Mouse (Mus musculus) forebrain, embryonic 14.5 days (tissue): ENCODE measurements around the gene Tacr2. TPM values are rescaled to one million over a fixed set of nuclear protein-coding genes. Genes with fewer than 3 reads are reported as not detected.
A peak's percentile ranks its signal among the peaks of the same experiment; 100 is the strongest.

Experiments used
- ATAC-seq: fragments of 200-750 bp; cut with Nextera tagmentation; 2 replicates; pipeline ENCODE4 v1.8.0; 2017; ENCODE audit warnings: mild to moderate bottlenecking, moderate library complexity
- DNase-seq: peaks from one replicate; pipeline ENCODE4 v3.0.0-alpha.2; 2015; ENCODE audit warnings: low spot score
- H3K27ac ChIP-seq: fragments of 300-500 bp; sonication (generic); 2 replicates; pipeline ENCODE4 v1.5.1; 2014; ENCODE audit warnings: low read depth, mild to moderate bottlenecking, control low read depth, low read length, moderate library complexity
- H3K27me3 ChIP-seq: fragments of 300-500 bp; sonication (generic); replicated peaks from 2 replicates; pipeline ENCODE4 v1.6.1; 2014; ENCODE audit warnings: low read length, control low read depth, mixed read lengths; ENCODE audit not compliant: control insufficient read depth, insufficient read depth
- H3K36me3 ChIP-seq: fragments of 300-500 bp; sonication (generic); 2 replicates; pipeline ENCODE4 v1.6.1; 2014; ENCODE audit warnings: low read length, control low read depth; ENCODE audit not compliant: control insufficient read depth, insufficient read depth
- H3K4me1 ChIP-seq: fragments of 300-500 bp; sonication (generic); 2 replicates; pipeline ENCODE4 v1.6.1; 2014; ENCODE audit warnings: antibody characterized with exemption, low read length, control low read depth; ENCODE audit not compliant: control insufficient read depth, insufficient read depth
- H3K4me2 ChIP-seq: fragments of 300-500 bp; sonication (generic); 2 replicates; pipeline ENCODE4 v1.6.1; 2014; ENCODE audit warnings: mild to moderate bottlenecking, control low read depth, low read length
- H3K4me3 ChIP-seq: fragments of 300-500 bp; sonication (generic); 2 replicates; pipeline ENCODE4 v1.5.1; 2014; ENCODE audit warnings: low read depth, low read length, control low read depth
- H3K9ac ChIP-seq: fragments of 300-500 bp; sonication (generic); 2 replicates; pipeline ENCODE4 v1.6.1; 2014; ENCODE audit warnings: mild to moderate bottlenecking, low read length, control low read depth, moderate library complexity
- H3K9me3 ChIP-seq: fragments of 300-500 bp; sonication (generic); replicated peaks from 2 replicates; pipeline ENCODE4 v1.6.1; 2016; ENCODE audit warnings: low read length, control low read depth, mixed read lengths; ENCODE audit not compliant: control insufficient read depth
- WGBS: fragments of 180-500 bp; shearing (Covaris S2); extraction: QIAGEN DNeasy Blood & Tissue Kit; methylation state at CpG from one replicate; pipeline ENCODE4 v1.1.7; 2014; 5-methylcytosine and 5-hydroxymethylcytosine counted together
- polyA plus RNA-seq: library from polyadenylated mRNA; unstranded; fragments of >200 nt; fragmentation: Nextera tagmentation; extraction: Ambion mirVana; gene quantifications from 2 replicates; pipeline ENCODE4 v1.2.1, GENCODE M21; 2014

The Tacr2 gene
- polyA plus RNA-seq, 1 experiment from 2014 or later = not detected

- Histone ChIP-seq H3K9ac (no peak overlapping the region), H3K4me3 (no peak overlapping the region), H3K36me3 (peaks cover 22% of the 10 kb centered on the region), H3K4me1 (no peaks in the 10 kb centered on the region), H3K27me3 (no peaks in the 10 kb centered on the region), H3K27ac (no peak overlapping the region), H3K4me2 (no peak overlapping the region), H3K9me3 (no peaks in the 10 kb centered on the region)
- DNase-seq (no peak), ATAC-seq (no peak)
- 87% methylated on average over 4 of the region's 4 CpGs for WGBS
These were observed 27.4 kb downstream of the Tacr2 start for GRCm38 (mm10) chr10:62279671-62280070.

- Histone ChIP-seq H3K4me2 (no peak overlapping the region), H3K27me3 (no peaks in the 10 kb centered on the region), H3K4me3 (no peak overlapping the region), H3K4me1 (no peaks in the 10 kb centered on the region), H3K9ac (no peak overlapping the region), H3K36me3 (peaks cover 35% of the 10 kb centered on the region), H3K9me3 (no peaks in the 10 kb centered on the region), H3K27ac (no peak overlapping the region)
- 50% methylated on average over 9 of the region's 9 CpGs for WGBS
- DNase-seq = no peak
- no peak for ATAC-seq
These were observed 30.5 kb downstream of the Tacr2 start for GRCm38 (mm10) chr10:62282782-62283181.

GRCm38 (mm10) chr10:62283206-62283792 is 31.1 kb downstream of the Tacr2 start:
- DNase-seq = no peak
- Histone ChIP-seq H3K4me3 (no peak overlapping the region), H3K9ac (no peak overlapping the region), H3K27me3 (no peaks in the 10 kb centered on the region), H3K36me3 (peaks cover 35% of the 10 kb centered on the region), H3K27ac (no peak overlapping the region), H3K9me3 (no peaks in the 10 kb centered on the region), H3K4me2 (no peak overlapping the region), H3K4me1 (no peaks in the 10 kb centered on the region)
- ATAC-seq = no peak
- 85% methylated on average over 4 of the region's 4 CpGs for WGBS

- Histone ChIP-seq H3K9me3 (no peaks in the 10 kb centered on the region), H3K9ac (no peak overlapping the region), H3K27me3 (no peaks in the 10 kb centered on the region), H3K4me2 (no peak overlapping the region), H3K4me3 (no peak overlapping the region), H3K4me1 (no peaks in the 10 kb centered on the region), H3K36me3 (peaks cover 28% of the 10 kb centered on the region), H3K27ac (no peak overlapping the region)
- DNase-seq = no peak
- ATAC-seq = no peak
- 85% methylated on average over 6 of the region's 6 CpGs for WGBS
These were observed 35.4 kb downstream of the Tacr2 start for GRCm38 (mm10) chr10:62287460-62288124.

- no peaks in the 10 kb centered on the region for H3K27me3 ChIP-seq
- H3K9me3 ChIP-seq = no peaks in the 10 kb centered on the region
- no peak overlapping the region for H3K9ac ChIP-seq
- DNase-seq (no peak), ATAC-seq (no peak)
- H3K4me1 ChIP-seq = no peaks in the 10 kb centered on the region
- peaks cover 22% of the 10 kb centered on the region for H3K36me3 ChIP-seq
- H3K27ac ChIP-seq = no peak overlapping the region
- 94% methylated on average over 4 of the region's 4 CpGs for WGBS
- no peak overlapping the region for H3K4me3 ChIP-seq
- H3K4me2 ChIP-seq = no peak overlapping the region
These were observed 41.9 kb downstream of the Tacr2 start for GRCm38 (mm10) chr10:62294112-62294511.

GRCm38 (mm10) chr10:62296086-62296872 is 44.0 kb downstream of the Tacr2 start:
- no peaks in the 10 kb centered on the region for H3K27me3 ChIP-seq
- no peak overlapping the region for H3K4me2 ChIP-seq
- 46% methylated on average over 22 of the region's 26 CpGs for WGBS
- DNase-seq (peak; percentile 76), ATAC-seq (no peak)
- no peak overlapping the region for H3K27ac ChIP-seq
- H3K4me3 ChIP-seq = no peak overlapping the region
- H3K9ac ChIP-seq = no peak overlapping the region
- no peaks in the 10 kb centered on the region for H3K9me3 ChIP-seq
- H3K36me3 ChIP-seq = 0 out of 2 replicates have a peak, but pooled peaks cover 12% of the 10 kb centered on the region
- no peaks in the 10 kb centered on the region for H3K4me1 ChIP-seq

GRCm38 (mm10) chr10:62300006-62300827 is 48.0 kb downstream of the Tacr2 start:
- DNase-seq (no peak), ATAC-seq (no peak)
- no peak overlapping the region for H3K4me2 ChIP-seq
- H3K9ac ChIP-seq = no peak overlapping the region
- no peak overlapping the region for H3K27ac ChIP-seq
- 86% methylated on average over 23 of the region's 23 CpGs for WGBS
- no peaks in the 10 kb centered on the region for H3K4me1 ChIP-seq
- H3K36me3 ChIP-seq = peaks cover 14% of the 10 kb centered on the region; the same call in 1 of the 2 replicates
- no peaks in the 10 kb centered on the region for H3K27me3 ChIP-seq
- H3K4me3 ChIP-seq = no peak overlapping the region
- H3K9me3 ChIP-seq = no peaks in the 10 kb centered on the region

GRCm38 (mm10) chr10:62305090-62305489 is 52.9 kb downstream of the Tacr2 start:
- DNase-seq (no peak), ATAC-seq (no peak)
- WGBS = 87% methylated on average over 6 of the region's 6 CpGs
- Histone ChIP-seq H3K4me1 (no peaks in the 10 kb centered on the region), H3K27ac (no peak overlapping the region), H3K4me2 (no peak overlapping the region), H3K4me3 (no peak overlapping the region), H3K36me3 (peaks cover 7% of the 10 kb centered on the region; the same call in 1 of the 2 replicates), H3K9me3 (no peaks in the 10 kb centered on the region), H3K9ac (no peak overlapping the region), H3K27me3 (no peaks in the 10 kb centered on the region)
